ENCODE assay signal across 19 mouse cellular contexts in the genomic region with DNA sequence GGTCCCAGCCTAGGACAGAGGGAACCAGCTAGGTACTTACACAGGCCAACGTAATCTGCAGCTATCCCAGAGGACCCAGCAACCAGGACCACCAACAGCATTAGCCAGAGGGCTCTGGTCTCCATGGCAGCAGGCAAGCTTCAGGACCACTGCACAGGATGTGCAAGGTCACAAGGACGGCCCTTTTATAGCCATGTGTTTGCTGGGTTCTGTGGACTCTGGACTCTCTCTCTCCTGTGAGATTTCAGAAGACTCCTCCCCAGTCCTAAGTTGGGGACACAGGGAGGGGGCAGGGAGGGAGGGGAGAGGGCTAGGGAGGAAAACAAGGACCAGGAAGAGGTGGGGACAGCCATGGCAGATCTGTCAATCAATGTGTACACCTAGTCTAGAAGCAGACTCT. TPM values are rescaled to one million over a fixed set of nuclear protein-coding genes. Genes with fewer than 3 reads are reported as not detected.
DNase-seq lines count a peak whose midpoint lies in the region; ATAC-seq and TF ChIP-seq lines count a peak whose summit lies in the region.
"Had no signal": no experiment of that assay in that cellular context is flagged by ENCODE, and none has a peak within 500 bp of the region (broad histone marks: within the 10 kb centered on the region; RNA-seq: fewer than 3 reads in every experiment).

A gene (minus strand): TSS at position 195 of the 400 bp plus-strand sequence.

- H3K4me1 ChIP-seq in forebrain, embryonic 10.5 days = peaks cover 17% of the 10 kb centered on the region
- H3K4me1 ChIP-seq in forebrain, postnatal 0 days (ENCODE audit: insufficient read depth) = no peaks in the 10 kb centered on the region
- no peaks in the 10 kb centered on the region for H3K4me1 ChIP-seq in neural tube, embryonic 11.5 days (ENCODE audit: control insufficient read depth, insufficient read depth, low read length)
- H3K4me1 ChIP-seq in neural tube, embryonic 15.5 days = peaks cover 3% of the 10 kb centered on the region; the same call in 1 of the 2 replicates
- no peaks in the 10 kb centered on the region for H3K4me1 ChIP-seq in liver, embryonic 16.5 days (ENCODE audit: control insufficient read depth, low read depth, low read length)
- H3K4me1 ChIP-seq in stomach, postnatal 0 days (replicated peaks; ENCODE audit: control insufficient read depth, insufficient read depth) = no peaks in the 10 kb centered on the region
- H3K4me1 ChIP-seq in kidney, embryonic 16.5 days (ENCODE audit: insufficient read depth, low read length) = peaks cover 7% of the 10 kb centered on the region; the same call in 1 of the 2 replicates
- H3K4me1 ChIP-seq: embryonic facial prominence, embryonic 13.5 days; heart, embryonic 13.5 days had no signal

- WGBS in forebrain, embryonic 10.5 days = 32% methylated on average over 2 of the region's 2 CpGs
- WGBS in forebrain, postnatal 0 days = 28% methylated on average over 2 of the region's 2 CpGs
- WGBS in neural tube, embryonic 11.5 days = 19% methylated on average over 2 of the region's 2 CpGs
- 9% methylated on average over 2 of the region's 2 CpGs for WGBS in neural tube, embryonic 15.5 days
- WGBS in liver, embryonic 16.5 days (ENCODE audit: insufficient replicate concordance) = 28% methylated on average over 2 of the region's 2 CpGs
- 18% methylated on average over 2 of the region's 2 CpGs for WGBS in stomach, postnatal 0 days
- WGBS in kidney, embryonic 16.5 days = 17% methylated on average over 2 of the region's 2 CpGs

- no peaks in the 10 kb centered on the region for H3K36me3 ChIP-seq in forebrain, embryonic 10.5 days (replicated peaks)
- no peaks in the 10 kb centered on the region for H3K36me3 ChIP-seq in forebrain, postnatal 0 days (ENCODE audit: insufficient read depth)
- H3K36me3 ChIP-seq in neural tube, embryonic 11.5 days (ENCODE audit: control insufficient read depth, insufficient read depth, low read length) = no peaks in the 10 kb centered on the region
- no peaks in the 10 kb centered on the region for H3K36me3 ChIP-seq in neural tube, embryonic 15.5 days
- H3K36me3 ChIP-seq in liver, embryonic 16.5 days (ENCODE audit: control insufficient read depth, insufficient read depth) = no peaks in the 10 kb centered on the region
- H3K36me3 ChIP-seq in stomach, postnatal 0 days (ENCODE audit: control insufficient read depth, insufficient read depth, low read length) = no peaks in the 10 kb centered on the region
- H3K36me3 ChIP-seq in kidney, embryonic 16.5 days (ENCODE audit: insufficient read depth, low read length) = no peaks in the 10 kb centered on the region
- H3K36me3 ChIP-seq: embryonic facial prominence, embryonic 13.5 days; heart, embryonic 13.5 days; limb, embryonic 13.5 days had no signal

- H3K9ac ChIP-seq in forebrain, postnatal 0 days = no peak within 1 kb of the TSS
- no peak within 1 kb of the TSS for H3K9ac ChIP-seq in neural tube, embryonic 11.5 days (ENCODE audit: low read length)
- H3K9ac ChIP-seq in neural tube, embryonic 15.5 days (replicated peaks) = no peak within 1 kb of the TSS
- no peak within 1 kb of the TSS for H3K9ac ChIP-seq in liver, embryonic 16.5 days (ENCODE audit: low read depth, low read length)
- H3K9ac ChIP-seq in stomach, postnatal 0 days (ENCODE audit: low read length) = no peak within 1 kb of the TSS
- no peak within 1 kb of the TSS for H3K9ac ChIP-seq in kidney, embryonic 16.5 days (replicated peaks; ENCODE audit: low read length)
- H3K9ac ChIP-seq: embryonic facial prominence, embryonic 13.5 days; heart, embryonic 13.5 days; limb, embryonic 13.5 days had no signal

- no peak within 1 kb of the TSS for H3K4me2 ChIP-seq in forebrain, postnatal 0 days (ENCODE audit: low read depth)
- H3K4me2 ChIP-seq in neural tube, embryonic 11.5 days (ENCODE audit: low read depth) = no peak within 1 kb of the TSS
- H3K4me2 ChIP-seq in neural tube, embryonic 15.5 days = no peak within 1 kb of the TSS
- no peak within 1 kb of the TSS for H3K4me2 ChIP-seq in liver, embryonic 16.5 days (ENCODE audit: low read depth, low read length)
- no peak within 1 kb of the TSS for H3K4me2 ChIP-seq in stomach, postnatal 0 days (replicated peaks; ENCODE audit: low read depth)
- no peak within 1 kb of the TSS for H3K4me2 ChIP-seq in kidney, embryonic 16.5 days (replicated peaks; ENCODE audit: low read depth, low read length)
- H3K4me2 ChIP-seq: embryonic facial prominence, embryonic 13.5 days; heart, embryonic 13.5 days; limb, embryonic 13.5 days had no signal

- H3K4me3 ChIP-seq in forebrain, embryonic 10.5 days = no peak within 1 kb of the TSS
- no peak within 1 kb of the TSS for H3K4me3 ChIP-seq in forebrain, postnatal 0 days (ENCODE audit: low read depth, low read length)
- no peak within 1 kb of the TSS for H3K4me3 ChIP-seq in neural tube, embryonic 11.5 days (ENCODE audit: low read depth, low read length)
- no peak within 1 kb of the TSS for H3K4me3 ChIP-seq in neural tube, embryonic 15.5 days (replicated peaks)
- H3K4me3 ChIP-seq in liver, embryonic 16.5 days (ENCODE audit: low read depth, low read length) = peak within 1 kb of the TSS; percentile 9; the same call in 1 of the 2 replicates
- no peak within 1 kb of the TSS for H3K4me3 ChIP-seq in stomach, postnatal 0 days (ENCODE audit: low read depth, low read length)
- no peak within 1 kb of the TSS for H3K4me3 ChIP-seq in kidney, embryonic 16.5 days (ENCODE audit: low read length)
- H3K4me3 ChIP-seq: embryonic facial prominence, embryonic 13.5 days; heart, embryonic 13.5 days; layer of hippocampus, adult 2 months; limb, embryonic 13.5 days had no signal

- no peak for TF ChIP-seq EP300 in stomach, postnatal 0 days (optimal IDR thresholded peaks at IDR 0.05)

- ATAC-seq in forebrain, postnatal 0 days = no peak
- no peak for ATAC-seq in neural tube, embryonic 11.5 days (ENCODE audit: insufficient read depth, low FRiP score, low TSS enrichment)
- no peak for ATAC-seq in neural tube, embryonic 15.5 days (ENCODE audit: low FRiP score)
- ATAC-seq in liver, embryonic 16.5 days (ENCODE audit: low read depth) = peak; percentile 43
- no peak for ATAC-seq in stomach, postnatal 0 days (ENCODE audit: low FRiP score, low TSS enrichment)
- ATAC-seq in kidney, embryonic 16.5 days (ENCODE audit: low FRiP score, low TSS enrichment) = no peak
- ATAC-seq: activated CD4-positive, CD25-positive, alpha-beta regulatory T cell, adult 4 months had no signal

- 0 out of 2 replicates have a peak within 1 kb of the TSS, but pooled peaks have one; percentile 40 for H3K27ac ChIP-seq in forebrain, embryonic 10.5 days
- H3K27ac ChIP-seq in forebrain, postnatal 0 days (ENCODE audit: low read depth, low read length) = no peak within 1 kb of the TSS
- no peak within 1 kb of the TSS for H3K27ac ChIP-seq in neural tube, embryonic 11.5 days (ENCODE audit: low read depth, low read length)
- no peak within 1 kb of the TSS for H3K27ac ChIP-seq in neural tube, embryonic 15.5 days (replicated peaks)
- no peak within 1 kb of the TSS for H3K27ac ChIP-seq in liver, embryonic 16.5 days (ENCODE audit: low read length)
- no peak within 1 kb of the TSS for H3K27ac ChIP-seq in stomach, postnatal 0 days (replicated peaks)
- no peak within 1 kb of the TSS for H3K27ac ChIP-seq in kidney, embryonic 16.5 days (ENCODE audit: low read length)
- H3K27ac ChIP-seq: embryonic facial prominence, embryonic 13.5 days; heart, embryonic 13.5 days; layer of hippocampus, adult 2 months; limb, embryonic 13.5 days had no signal

- no peaks in the 10 kb centered on the region for H3K27me3 ChIP-seq in forebrain, embryonic 10.5 days (ENCODE audit: poor library complexity, severe bottlenecking)
- H3K27me3 ChIP-seq in forebrain, postnatal 0 days (ENCODE audit: insufficient read depth, low read length) = no peaks in the 10 kb centered on the region
- no peaks in the 10 kb centered on the region for H3K27me3 ChIP-seq in neural tube, embryonic 11.5 days (ENCODE audit: control insufficient read depth, insufficient read depth, low read length)
- no peaks in the 10 kb centered on the region for H3K27me3 ChIP-seq in neural tube, embryonic 15.5 days (replicated peaks)
- no peaks in the 10 kb centered on the region; the same call in 1 of the 2 replicates for H3K27me3 ChIP-seq in liver, embryonic 16.5 days (ENCODE audit: control insufficient read depth, insufficient read depth, low read depth, low read length)
- no peaks in the 10 kb centered on the region for H3K27me3 ChIP-seq in stomach, postnatal 0 days (ENCODE audit: control insufficient read depth, insufficient read depth, low read length)
- no peaks in the 10 kb centered on the region for H3K27me3 ChIP-seq in kidney, embryonic 16.5 days (ENCODE audit: insufficient read depth, low read length)
- H3K27me3 ChIP-seq: embryonic facial prominence, embryonic 13.5 days; limb, embryonic 13.5 days had no signal

- H3K9me3 ChIP-seq in forebrain, embryonic 10.5 days = no peaks in the 10 kb centered on the region
- H3K9me3 ChIP-seq in forebrain, postnatal 0 days (ENCODE audit: low read length) = no peaks in the 10 kb centered on the region
- H3K9me3 ChIP-seq in neural tube, embryonic 11.5 days (ENCODE audit: control insufficient read depth, low read length) = no peaks in the 10 kb centered on the region
- H3K9me3 ChIP-seq in neural tube, embryonic 15.5 days (replicated peaks) = no peaks in the 10 kb centered on the region
- no peaks in the 10 kb centered on the region for H3K9me3 ChIP-seq in liver, embryonic 16.5 days (replicated peaks; ENCODE audit: control insufficient read depth, low read length)
- H3K9me3 ChIP-seq in stomach, postnatal 0 days (ENCODE audit: control insufficient read depth, low read length) = no peaks in the 10 kb centered on the region
- no peaks in the 10 kb centered on the region for H3K9me3 ChIP-seq in kidney, embryonic 16.5 days (ENCODE audit: low read length)
- H3K9me3 ChIP-seq: embryonic facial prominence, embryonic 13.5 days; heart, embryonic 13.5 days; limb, embryonic 13.5 days had no signal

- DNase-seq in forebrain, embryonic 10.5 days (ENCODE audit: extremely low spot score, low spot score) = peak; percentile 29
- DNase-seq in forebrain, postnatal 0 days = no peak
- peak; percentile 28 for DNase-seq in neural tube, embryonic 11.5 days (ENCODE audit: low spot score)
- DNase-seq in stomach, postnatal 0 days (ENCODE audit: low spot score) = no peak
- no peak for DNase-seq in spleen, adult 12 weeks (ENCODE audit: low spot score)
- DNase-seq: adrenal gland, postnatal 36 days; kidney, adult 9 months; thymus, postnatal 25 days had no signal

- TF ChIP-seq CTCF in forebrain, postnatal 0 days (IDR thresholded peaks at IDR 0.05; ENCODE audit: low read depth) = no peak
- no peak for TF ChIP-seq CTCF in stomach, postnatal 0 days (IDR thresholded peaks at IDR 0.05; ENCODE audit: low read depth)

RNA-seq across cellular contexts. Expression of the gene that starts here (rescaled TPM):
- polyA plus RNA-seq in forebrain, embryonic 10.5 days (2016; fragmentation: Nextera tagmentation; extraction: Ambion mirVana) = 0.64 and 0.71 TPM in 2 replicates
- total RNA-seq in forebrain, postnatal 0 days (2014; rRNA removed) = not detected in 2 replicates
- 0.35 TPM in 1 of 2 replicates, not detected in the other for polyA plus RNA-seq in forebrain, postnatal 0 days (2015; fragmentation: Nextera tagmentation; extraction: Ambion mirVana)
- 0.53 TPM in 1 of 2 replicates, not detected in the other for polyA plus RNA-seq in neural tube, embryonic 11.5 days (2014; fragmentation: Nextera tagmentation; extraction: Ambion mirVana)
- polyA plus RNA-seq in neural tube, embryonic 15.5 days (2015; fragmentation: Nextera tagmentation; extraction: Ambion mirVana) = 3.2 and 32.6 TPM in 2 replicates
- polyA plus RNA-seq in liver, embryonic 16.5 days (2015; fragmentation: Nextera tagmentation; extraction: Ambion mirVana) = 144 and 179 TPM in 2 replicates
- 8.3 and 10.5 TPM in 2 replicates for polyA plus RNA-seq in stomach, postnatal 0 days (2015; fragmentation: Nextera tagmentation; extraction: Ambion mirVana)
- 0.36 and 0.41 TPM in 2 replicates for polyA plus RNA-seq in kidney, embryonic 16.5 days (2015; fragmentation: Nextera tagmentation; extraction: Ambion mirVana)
- total RNA-seq: adrenal gland, postnatal 36 days; hematopoietic stem cell, adult 5-6 weeks; layer of hippocampus, adult 2 months; left cerebral cortex, adult 18-20 months; megakaryocyte-erythroid progenitor cell, adult 5-6 weeks had no signal
- polyA plus RNA-seq: activated CD4-positive, CD25-positive, alpha-beta regulatory T cell, adult 4 months; embryonic facial prominence, embryonic 13.5 days; heart, embryonic 13.5 days; limb, embryonic 13.5 days had no signal

Comparison
In these comparisons a context has a peak if more than half of its experiments do, and no peak if none do; other contexts are left out.
1. Peak in DNase-seq and H3K27ac ChIP-seq in forebrain, embryonic 10.5 days; RNA of the gene not detected or under 1 TPM.
2. Peak in DNase-seq in neural tube, embryonic 11.5 days; RNA of the gene not detected or under 1 TPM.